Mouse (Mus musculus): ENCODE results near the gene Acot6.
"Not testable (repeated sequence)": the region's sequence is repeated elsewhere in the genome, so short reads cannot be mapped to it uniquely, and the experiment has no call there.

DNA sequence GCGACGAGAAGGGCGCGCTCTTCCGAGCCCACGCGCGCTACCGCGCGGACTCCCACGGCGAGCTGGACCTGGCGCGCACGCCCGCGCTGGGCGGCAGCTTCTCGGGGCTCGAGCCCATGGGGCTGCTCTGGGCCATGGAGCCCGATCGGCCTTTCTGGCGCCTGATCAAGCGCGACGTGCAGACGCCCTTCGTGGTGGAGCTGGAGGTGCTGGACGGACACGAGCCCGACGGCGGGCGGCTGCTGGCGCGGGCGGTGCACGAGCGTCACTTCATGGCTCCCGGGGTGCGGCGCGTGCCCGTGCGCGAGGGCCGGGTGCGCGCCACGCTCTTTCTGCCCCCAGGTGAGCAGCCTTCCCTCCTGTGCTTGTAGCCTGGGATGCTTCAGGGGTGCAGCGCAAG lies 30.9 kb upstream of the Acot6 start:
- TF ChIP-seq FLI1 (IDR thresholded peaks at IDR 0.05; ENCODE audit: low read length); GATA1 (IDR thresholded peaks at IDR 0.05; ENCODE audit: borderline replicate concordance, low read length): not testable (repeated sequence)

Measured in megakaryocyte, embryonic 14.5 days (primary cell).